Mouse (Mus musculus): Measurements from ENCODE around the gene Cdk2.

DNA sequence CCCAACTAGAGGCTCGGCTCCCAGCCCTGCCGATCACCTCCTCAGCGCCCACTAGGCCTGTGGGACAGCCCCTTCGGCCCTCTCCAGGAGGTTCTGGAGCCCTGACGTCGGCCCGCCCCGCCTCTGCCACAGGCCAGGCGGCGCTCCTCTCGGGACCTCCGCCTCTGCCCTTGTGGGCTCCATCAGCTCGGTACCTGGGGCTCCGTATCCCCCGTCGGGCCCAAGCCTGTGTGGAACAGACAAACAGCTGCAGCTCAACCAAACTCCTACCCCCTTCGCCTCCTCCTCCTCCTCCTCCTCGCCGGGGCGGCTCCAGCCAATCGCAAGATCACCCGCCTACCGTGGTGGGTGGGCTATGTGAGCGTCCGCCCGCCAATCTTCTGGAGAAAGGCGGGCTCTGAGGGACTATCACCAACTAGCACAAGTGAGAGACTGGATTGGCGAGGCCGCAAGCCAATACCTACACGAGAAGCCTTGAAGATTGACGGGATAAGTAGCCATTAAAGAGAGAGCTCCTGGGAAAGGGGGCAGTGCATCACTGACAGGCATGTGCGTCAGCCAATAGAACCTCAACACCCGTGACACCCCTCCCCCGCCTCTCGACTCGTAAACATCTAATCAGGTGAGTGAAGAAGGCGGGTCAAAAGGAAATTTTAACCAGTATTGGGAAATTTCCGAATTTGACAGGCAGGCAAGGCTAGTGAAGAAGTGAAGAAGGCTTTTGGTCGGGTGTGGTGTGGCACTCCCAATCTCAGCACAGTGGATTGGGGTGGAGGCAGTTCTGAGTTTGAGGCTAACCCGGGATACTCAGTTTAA lies 8.6 kb downstream of the Cdk2 start, which contains the start of gene Rab5b:
- no peak for TF ChIP-seq CTCF (IDR thresholded peaks at IDR 0.05; ENCODE audit: low read depth, low read length)
- TF ChIP-seq POLR2A (IDR thresholded peaks at IDR 0.05; ENCODE audit: extremely low read depth, insufficient read depth, low read length) = peak; percentile 94

Measured in liver, adult 2 months (tissue).